Mouse (Mus musculus) olfactory bulb, adult 2 months (tissue): ENCODE measurements at regions not wholly inside any gene's neighbourhood (a gene's known extent, or its start where the extent isn't known, plus 50 kb on each side); places are given as distances from the start of the nearest gene placed in this dataset.

Experiments
- CTCF ChIP-seq: fragments of 200-500 bp; IDR thresholded peaks from 2 replicates; pipeline ENCODE4 v1.5.1; 2012; ENCODE audit warnings: low read depth, mild to moderate bottlenecking, low read length, moderate library complexity; ENCODE audit not compliant: insufficient read depth
- POLR2A ChIP-seq: fragments of 200-500 bp; IDR thresholded peaks from 2 replicates; pipeline ENCODE4 v1.6.1; 2012; ENCODE audit warnings: mild to moderate bottlenecking, low read depth, low read length, moderate library complexity; ENCODE audit not compliant: insufficient read depth

DNA sequence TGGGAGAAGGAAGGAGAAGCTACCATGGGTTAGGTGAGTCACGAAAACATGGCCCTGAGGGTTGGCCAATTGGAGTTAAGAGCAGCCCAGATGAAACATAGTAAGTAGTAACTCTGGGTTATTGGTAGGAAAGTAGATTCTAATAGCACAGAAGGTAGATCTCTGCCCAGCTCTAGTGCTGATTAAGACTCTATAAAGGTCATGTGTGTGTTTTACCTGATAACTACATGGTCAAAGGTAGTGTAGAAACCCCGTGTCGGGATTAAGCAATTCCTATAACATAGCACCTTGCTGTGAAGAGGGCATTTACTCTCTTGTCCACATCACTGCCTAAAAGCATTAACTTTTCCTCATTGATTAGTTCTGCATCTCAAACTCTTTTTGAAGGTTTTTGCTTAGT, 89.0 kb upstream of the Fam241a start:
- TF ChIP-seq POLR2A (no peak), CTCF (no peak)
